Mouse (Mus musculus) kidney, postnatal 10 days (tissue): ENCODE data around the gene L3mbtl2.

ENCODE experiments used
- DNase-seq: peaks from one replicate; pipeline ENCODE4 v3.0.0; 2021; ENCODE audit warnings: mixed read lengths

L3mbtl2 gene

DNA sequence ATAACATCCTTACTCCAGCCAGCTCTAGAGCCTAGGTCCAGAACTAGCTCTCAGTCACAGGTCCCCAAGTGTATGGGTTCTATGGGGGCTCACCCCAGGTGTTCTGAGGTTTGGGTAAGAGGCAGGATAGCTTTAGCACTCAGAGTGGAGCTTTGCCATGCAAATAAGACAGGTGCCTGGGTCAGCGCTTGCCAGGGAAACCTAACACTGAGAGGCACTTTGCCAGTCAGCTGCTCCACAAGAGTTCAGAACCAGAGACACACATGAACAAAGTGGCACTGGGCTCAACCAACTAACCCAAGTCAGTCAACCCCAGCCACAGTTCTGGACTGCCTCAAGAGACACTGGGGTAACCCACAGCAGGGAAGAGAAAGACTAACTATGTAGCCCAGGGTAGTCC is 46.0 kb downstream of the L3mbtl2 start:
- no peak for DNase-seq

DNA sequence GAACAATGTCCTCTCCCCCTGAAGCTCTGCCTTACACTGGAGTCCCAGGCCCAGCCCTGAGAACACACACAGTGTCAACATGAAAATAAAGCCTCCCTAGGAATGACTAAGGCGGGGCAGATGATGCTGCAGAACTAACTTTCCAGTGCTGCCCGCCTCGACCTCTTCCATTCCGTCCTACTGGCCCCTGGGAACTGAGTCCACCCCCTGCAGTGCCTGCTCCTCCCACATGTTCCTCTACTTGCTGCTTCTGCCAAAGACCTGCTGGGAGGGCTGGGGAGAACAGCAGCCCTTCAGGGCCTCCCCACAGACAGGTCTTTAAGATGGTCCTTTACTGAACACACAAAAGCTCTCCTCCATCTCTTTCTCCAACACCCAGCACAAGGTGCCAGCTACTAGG is 47.1 kb downstream of the L3mbtl2 start:
- no peak for DNase-seq

DNA sequence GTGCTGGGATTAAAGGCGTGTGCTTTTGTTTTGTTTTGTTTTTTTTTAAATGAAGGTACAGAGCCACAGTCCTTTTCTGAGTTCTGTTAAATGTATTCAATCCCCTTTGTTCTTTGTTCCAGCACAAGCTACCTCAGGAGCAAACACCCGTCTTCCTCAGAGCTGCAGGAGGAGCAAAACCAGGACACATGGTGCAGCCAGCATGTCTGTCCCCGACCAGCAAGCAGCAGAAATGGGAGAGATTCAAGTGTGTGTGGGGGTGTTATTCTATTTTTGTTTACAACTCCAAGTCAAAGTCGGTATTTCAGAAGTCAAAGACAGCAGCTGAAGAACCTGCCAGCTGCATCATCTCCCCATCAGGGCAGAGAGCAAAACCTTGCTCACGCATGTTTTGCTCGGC is 50.1 kb downstream of the L3mbtl2 start:
- no peak for DNase-seq

DNA sequence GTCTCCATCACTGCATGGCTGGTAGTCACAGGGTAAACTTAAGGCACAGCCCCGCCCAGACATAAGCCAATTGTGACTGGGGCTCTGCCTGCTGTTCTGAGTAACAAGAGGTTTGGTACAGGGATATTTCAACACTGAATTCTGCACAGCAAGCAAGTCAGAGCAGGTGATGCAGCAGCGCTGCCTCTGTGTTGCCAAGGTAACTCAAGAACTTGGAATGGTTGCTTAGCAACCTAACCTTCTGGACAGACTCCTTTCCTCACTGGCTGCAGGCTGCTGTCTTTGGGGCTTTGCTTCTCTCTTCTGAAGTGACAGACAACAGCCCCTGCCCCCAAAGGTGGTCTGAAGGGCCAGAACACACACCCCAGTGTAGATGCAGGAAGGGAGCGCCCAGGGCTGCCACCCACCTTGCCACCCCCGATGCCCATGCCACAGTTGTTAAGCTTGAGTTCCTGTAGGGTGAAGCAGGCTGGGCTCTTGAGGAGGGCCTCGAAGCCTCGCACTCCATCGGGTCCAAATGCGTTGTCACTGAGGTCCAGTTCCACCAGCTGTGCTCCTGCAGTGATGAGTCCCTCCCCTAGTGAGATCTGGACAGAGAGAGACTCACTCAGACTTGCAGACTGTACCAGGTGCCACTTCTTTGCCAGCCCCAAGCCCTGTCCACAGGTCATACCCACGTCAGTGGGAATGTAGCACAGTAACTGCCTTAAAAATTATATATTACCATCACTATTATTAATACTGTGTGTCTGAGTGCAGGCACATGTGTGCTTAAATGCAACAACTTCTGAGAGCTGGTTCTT is 54.8 kb downstream of the L3mbtl2 start:
- DNase-seq, result no peak

DNA sequence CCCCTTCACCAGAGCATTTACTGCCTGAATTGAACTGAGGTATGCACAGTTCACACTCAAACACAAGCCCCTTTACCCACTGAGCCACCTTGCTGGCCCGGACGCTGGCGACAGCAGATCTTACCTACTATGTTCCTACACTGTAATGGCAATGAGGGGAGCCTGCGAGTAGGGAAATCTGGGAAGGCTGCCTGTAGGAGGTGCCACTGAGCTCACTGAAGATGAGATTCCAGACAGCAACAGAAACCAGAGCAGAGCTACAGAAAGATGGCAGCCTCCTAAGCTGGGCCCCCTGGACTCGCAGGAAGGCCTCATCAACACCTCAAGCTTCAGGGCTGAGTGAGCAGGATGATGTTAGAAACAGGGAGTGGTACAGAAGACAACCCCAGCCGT is 55.4 kb downstream of the L3mbtl2 start:
- no peak for DNase-seq

DNA sequence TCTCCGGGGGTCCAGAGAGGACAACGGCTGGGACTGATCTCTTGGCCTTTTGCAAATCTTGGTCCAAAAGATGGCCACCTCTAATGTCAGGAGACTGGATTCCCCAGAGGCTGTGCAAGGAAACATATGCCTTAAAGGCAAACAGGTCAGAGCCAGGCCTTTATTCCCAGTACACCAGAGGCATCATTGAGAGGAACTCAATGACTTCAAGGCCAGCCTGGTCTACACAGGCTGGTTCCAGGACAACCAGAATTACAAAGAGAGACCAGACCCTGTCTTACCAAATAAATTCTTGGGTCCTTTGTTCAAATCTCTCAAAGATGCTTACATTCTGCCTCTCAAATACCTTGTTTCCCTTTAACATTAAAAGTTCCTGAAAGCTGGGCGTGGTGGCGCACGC is 58.7 kb downstream of the L3mbtl2 start:
- no peak for DNase-seq

DNA sequence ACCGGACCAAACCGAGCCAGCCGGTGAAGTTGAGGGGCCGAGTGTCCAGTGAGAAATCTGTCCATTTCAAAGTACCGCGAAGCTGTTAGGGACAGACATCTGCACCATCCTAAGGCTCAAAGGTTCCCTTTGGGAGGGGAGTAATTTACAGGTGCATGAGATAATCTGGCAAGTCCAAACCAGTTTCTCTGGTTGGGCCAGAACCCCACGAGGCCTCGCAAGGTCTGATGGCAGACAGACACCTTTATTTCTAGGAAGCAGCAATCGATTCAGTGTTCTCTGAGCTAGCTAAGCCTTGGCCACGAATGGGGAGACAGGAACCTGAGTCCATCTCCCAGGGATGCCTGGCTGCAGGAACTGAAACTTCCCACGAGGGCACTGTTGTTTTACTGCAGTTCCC is 60.0 kb downstream of the L3mbtl2 start:
- DNase-seq, result no peak

DNA sequence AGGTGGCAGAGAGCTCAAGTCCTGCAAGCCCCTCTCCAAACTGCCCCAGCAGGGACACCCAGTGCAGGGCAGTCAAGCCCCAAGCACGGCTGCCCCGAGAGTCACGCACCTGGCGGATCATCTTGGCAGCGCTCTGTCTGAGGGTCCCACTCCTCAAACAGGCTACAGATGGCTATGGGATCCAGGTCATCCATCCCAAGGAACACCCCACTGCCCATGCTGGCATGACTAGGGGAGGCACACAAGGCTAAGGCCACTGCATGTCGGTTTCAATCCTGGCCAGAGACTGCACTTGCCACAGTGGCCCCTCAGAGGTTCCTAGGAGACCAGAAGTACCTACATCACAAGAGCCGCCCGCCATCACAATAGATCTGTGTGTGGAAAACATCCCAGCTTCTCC is 62.3 kb downstream of the L3mbtl2 start:
- no peak for DNase-seq

DNA sequence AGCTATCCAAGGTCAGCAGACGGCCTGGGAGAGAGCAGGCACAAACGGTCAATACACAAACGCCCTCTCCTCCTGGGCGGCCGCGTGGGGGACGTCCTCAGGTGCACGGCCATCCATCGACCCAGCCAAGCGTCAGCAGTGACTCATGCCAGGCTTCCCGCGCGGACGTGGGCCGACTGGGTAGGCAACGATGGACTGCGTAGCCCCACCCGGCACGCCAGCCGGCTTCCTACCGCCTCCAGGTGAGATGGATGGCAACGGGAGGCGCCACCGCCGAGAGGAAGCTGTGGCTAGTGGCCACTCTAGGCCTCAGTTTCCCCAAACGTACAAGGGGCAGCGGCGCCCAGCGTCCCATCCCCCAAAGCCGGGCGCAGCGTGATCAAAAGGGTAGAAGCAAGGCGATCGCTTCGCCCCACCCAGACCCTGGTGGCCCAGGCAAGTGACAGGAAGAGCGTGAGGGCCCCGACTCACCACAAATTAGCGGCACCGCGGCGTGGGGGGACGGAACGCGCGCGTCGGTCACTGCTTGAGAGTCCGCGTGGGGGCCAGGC is 65.6 kb downstream of the L3mbtl2 start:
- DNase-seq, result peak; percentile 56

DNA sequence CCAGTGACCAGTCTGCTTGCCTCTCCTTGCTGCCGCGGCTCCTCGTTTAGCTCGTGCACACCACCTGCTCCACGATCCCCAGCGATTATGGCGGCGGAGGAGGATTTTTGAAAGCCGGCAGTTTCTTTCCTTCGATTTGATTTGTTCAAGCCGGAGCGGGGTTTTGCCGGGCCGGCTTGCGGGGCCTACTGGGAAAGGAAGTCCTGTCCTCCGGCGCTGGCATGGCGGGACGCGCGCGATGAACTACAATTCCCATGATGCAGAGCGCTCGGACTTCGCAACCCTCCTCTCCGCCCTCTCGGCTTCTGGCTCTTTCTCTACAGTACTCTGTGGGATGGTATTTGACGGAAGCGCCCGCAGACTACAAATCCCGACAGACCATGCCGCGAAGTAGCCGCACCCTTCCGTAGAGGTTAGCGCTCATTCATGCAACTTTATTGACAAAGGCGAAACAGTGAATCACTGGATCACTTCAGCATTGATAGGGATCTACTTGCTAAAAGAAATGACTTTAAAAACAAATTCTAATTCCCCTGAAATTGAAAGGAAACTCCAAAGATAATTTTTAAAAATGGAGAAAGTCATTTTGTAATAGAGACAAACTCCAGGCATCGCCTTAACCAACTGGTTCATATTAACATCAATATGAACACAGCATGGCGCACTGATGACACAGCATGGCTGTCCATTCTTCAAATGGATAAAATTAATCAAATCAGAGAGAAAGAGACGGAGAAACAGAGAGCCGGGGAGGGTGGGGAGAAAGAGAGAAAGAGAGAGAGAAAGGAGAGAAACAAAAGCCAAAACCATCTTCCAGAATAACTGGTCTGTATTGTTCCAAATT is 66.3 kb downstream of the L3mbtl2 start:
- DNase-seq, result peak; percentile 98

DNA sequence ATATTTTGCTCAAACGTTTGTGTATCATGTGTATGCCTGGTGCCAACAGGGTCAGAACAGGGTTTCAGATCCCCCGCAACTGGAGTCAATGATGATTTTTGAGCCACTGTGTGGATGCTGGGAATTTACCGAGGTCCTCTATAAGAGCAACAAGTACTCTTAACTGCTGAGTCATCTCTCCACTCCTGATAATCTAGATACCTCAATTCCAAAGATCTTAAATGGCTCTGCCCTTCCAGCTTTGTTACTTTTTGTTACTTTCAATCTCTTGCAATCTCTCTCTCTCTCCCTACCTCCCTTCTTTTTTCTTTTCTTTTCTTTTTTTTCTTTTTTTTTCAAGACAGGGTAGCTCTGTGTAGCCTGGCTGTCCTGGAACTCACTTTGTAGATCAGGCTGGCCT is 71.4 kb downstream of the L3mbtl2 start:
- no peak for DNase-seq
